Mouse (Mus musculus): ENCODE measurements around the gene Piezo1.

GRCm38 (mm10) chr8:122523652-122524360 lies 27.3 kb downstream of the Piezo1 start:
- TF ChIP-seq CTCF (IDR thresholded peaks at IDR 0.05; ENCODE audit: borderline replicate concordance, insufficient read depth, low read length) = no peak
- 0 out of 2 replicates have a peak, but pooled peaks have one; percentile 22 for TF ChIP-seq POLR2A (IDR thresholded peaks at IDR 0.05; ENCODE audit: low read depth, low read length)
